11 mouse cellular contexts compared by ENCODE assay signal in genomic region chr16:13366256-13366655, GRCm38 (mm10).
A peak's percentile ranks its signal among the peaks of the same experiment; 100 is the strongest.
DNase-seq lines count a peak whose midpoint lies in the region; ATAC-seq and TF ChIP-seq lines count a peak whose summit lies in the region.
"Had no signal": no experiment of that assay in that cellular context is flagged by ENCODE, and none has a peak within 500 bp of the region (broad histone marks: within the 10 kb centered on the region; RNA-seq: fewer than 3 reads in every experiment).

No protein-coding gene starts in this region.

- no peak overlapping the region for H3K4me3 ChIP-seq in heart, embryonic 12.5 days
- peak overlapping the region; percentile 37 for H3K4me3 ChIP-seq in layer of hippocampus, adult 2 months
- H3K4me3 ChIP-seq in embryonic facial prominence, embryonic 14.5 days (ENCODE audit: low read depth, low read length): no peak overlapping the region
- no peak overlapping the region for H3K4me3 ChIP-seq in neural tube, embryonic 14.5 days (ENCODE audit: low read depth, low read length)
- H3K4me3 ChIP-seq: midbrain, embryonic 12.5 days had no signal

- TF ChIP-seq CTCF in layer of hippocampus, adult 2 months (conservative IDR thresholded peaks at IDR 0.05): no peak

- no peaks in the 10 kb centered on the region for H3K27me3 ChIP-seq in heart, embryonic 12.5 days (replicated peaks)
- no peaks in the 10 kb centered on the region for H3K27me3 ChIP-seq in embryonic facial prominence, embryonic 14.5 days (replicated peaks; ENCODE audit: control insufficient read depth, insufficient read depth, low read length)
- no peaks in the 10 kb centered on the region for H3K27me3 ChIP-seq in neural tube, embryonic 14.5 days (ENCODE audit: control insufficient read depth, insufficient read depth, low read length)
- H3K27me3 ChIP-seq: midbrain, embryonic 12.5 days had no signal

- H3K27ac ChIP-seq in heart, embryonic 12.5 days (ENCODE audit: poor library complexity, severe bottlenecking): peak overlapping the region; percentile 45; the same call in 1 of the 2 replicates
- H3K27ac ChIP-seq in layer of hippocampus, adult 2 months: peak overlapping the region; percentile 82
- H3K27ac ChIP-seq in embryonic facial prominence, embryonic 14.5 days (replicated peaks; ENCODE audit: low read depth, low read length): peak overlapping the region; percentile 74; the same call in 1 of the 2 replicates
- H3K27ac ChIP-seq in neural tube, embryonic 14.5 days (ENCODE audit: low read depth, low read length): peak overlapping the region; percentile 22; the same call in 1 of the 2 replicates
- H3K27ac ChIP-seq: midbrain, embryonic 12.5 days had no signal

- intact Hi-C loops in heart, postnatal 14 days (cut with DNase I): no loop called here

- 0 out of 2 replicates have a peak overlapping the region, but pooled peaks have one; percentile 54 for H3K9ac ChIP-seq in heart, embryonic 12.5 days
- H3K9ac ChIP-seq in embryonic facial prominence, embryonic 14.5 days (ENCODE audit: low read depth, low read length): no peak overlapping the region
- H3K9ac ChIP-seq in neural tube, embryonic 14.5 days (replicated peaks; ENCODE audit: low read depth, low read length): no peak overlapping the region
- H3K9ac ChIP-seq: midbrain, embryonic 12.5 days had no signal

- 58% methylated on average over 1 of the region's 1 CpGs for WGBS in heart, embryonic 12.5 days
- WGBS in embryonic facial prominence, embryonic 14.5 days: 74% methylated on average over 1 of the region's 1 CpGs
- WGBS in neural tube, embryonic 14.5 days: 79% methylated on average over 1 of the region's 1 CpGs

- ATAC-seq in heart, embryonic 12.5 days (ENCODE audit: insufficient number of reproducible peaks, low FRiP score): no peak
- ATAC-seq in embryonic facial prominence, embryonic 14.5 days (ENCODE audit: low read depth): no peak
- ATAC-seq in neural tube, embryonic 14.5 days (ENCODE audit: low read depth): no peak

- DNase-seq in heart, postnatal 14 days: no peak
- DNase-seq in layer of hippocampus, adult 2 months (ENCODE audit: low spot score in 2 of 2): no peak
- no peak for DNase-seq in layer of hippocampus, postnatal 10 days (ENCODE audit: low spot score in 2 of 2)
- no peak for DNase-seq in embryonic facial prominence, embryonic 14.5 days (ENCODE audit: low spot score)
- DNase-seq in frontal cortex, postnatal 25 days (ENCODE audit: low spot score in 2 of 2): no peak
- DNase-seq: adrenal gland, postnatal 10 days; gastrocnemius, postnatal 25 days; liver had no signal

- no peaks in the 10 kb centered on the region for H3K9me3 ChIP-seq in heart, embryonic 12.5 days (replicated peaks)
- no peaks in the 10 kb centered on the region for H3K9me3 ChIP-seq in embryonic facial prominence, embryonic 14.5 days (ENCODE audit: control insufficient read depth, low read length)
- H3K9me3 ChIP-seq in neural tube, embryonic 14.5 days (ENCODE audit: control insufficient read depth, low read length): no peaks in the 10 kb centered on the region
- H3K9me3 ChIP-seq: midbrain, embryonic 12.5 days had no signal

- H3K4me1 ChIP-seq in heart, embryonic 12.5 days (replicated peaks): peaks cover 41% of the 10 kb centered on the region
- H3K4me1 ChIP-seq in embryonic facial prominence, embryonic 14.5 days (ENCODE audit: control insufficient read depth, insufficient read depth, low read length): peaks cover 13% of the 10 kb centered on the region
- H3K4me1 ChIP-seq in neural tube, embryonic 14.5 days (ENCODE audit: control insufficient read depth, insufficient read depth, low read length): peaks cover 10% of the 10 kb centered on the region; the same call in 1 of the 2 replicates

- H3K4me2 ChIP-seq in heart, embryonic 12.5 days: no peak overlapping the region
- no peak overlapping the region for H3K4me2 ChIP-seq in embryonic facial prominence, embryonic 14.5 days (ENCODE audit: low read depth, low read length)
- H3K4me2 ChIP-seq in neural tube, embryonic 14.5 days (ENCODE audit: low read depth, low read length): no peak overlapping the region
- H3K4me2 ChIP-seq: midbrain, embryonic 12.5 days had no signal

- peaks cover 3% of the 10 kb centered on the region; the same call in 1 of the 2 replicates for H3K36me3 ChIP-seq in heart, embryonic 12.5 days
- 0 out of 2 replicates have a peak, but pooled peaks cover 4% of the 10 kb centered on the region for H3K36me3 ChIP-seq in embryonic facial prominence, embryonic 14.5 days (ENCODE audit: control insufficient read depth, insufficient read depth, low read length)
- H3K36me3 ChIP-seq in neural tube, embryonic 14.5 days (ENCODE audit: control insufficient read depth, insufficient read depth, low read length): no peaks in the 10 kb centered on the region
- H3K36me3 ChIP-seq: midbrain, embryonic 12.5 days had no signal

Comparison
In these comparisons a context has a peak if more than half of its experiments do, and no peak if none do; other contexts are left out.
1. H3K27ac ChIP-seq: peak in every context shown above with its lines; median percentile 82 in layer of hippocampus, adult 2 months; 74 in embryonic facial prominence, embryonic 14.5 days; 45 in heart, embryonic 12.5 days; 22 in neural tube, embryonic 14.5 days.